Mouse (Mus musculus) erythroblast, embryonic 14.5 days (primary cell): ENCODE results near the gene Rnase1.
"Not testable (repeated sequence)": the region's sequence is repeated elsewhere in the genome, so short reads cannot be mapped to it uniquely, and the experiment has no call there.

Source experiments
- GATA1 ChIP-seq: IDR thresholded peaks from 2 replicates; pipeline ENCODE4 v1.6.1; 2012; ENCODE audit warnings: low read length, inconsistent platforms, mixed read lengths
- TAL1 ChIP-seq: IDR thresholded peaks from 3 replicates; pipeline ENCODE4 v1.6.1; 2012; ENCODE audit warnings: low read length, inconsistent platforms, mixed read lengths

GRCm38 (mm10) chr14:51098300-51098699, 48.3 kb downstream of the Rnase1 start:
- TF ChIP-seq TAL1, GATA1: not testable (repeated sequence)
